Mouse (Mus musculus) CD4-positive, CD25-positive, alpha-beta regulatory T cell, adult 4 months (primary cell): ENCODE measurements around the gene Patz1. TPM values are rescaled to one million over a fixed set of nuclear protein-coding genes. Genes with fewer than 3 reads are reported as not detected.

ENCODE experiments used
- ATAC-seq: one replicate; pipeline ENCODE4 v1.8.0; 2017
- polyA plus RNA-seq, 2 experiments: library from polyadenylated mRNA; unstranded; fragments of 100-300 nt; shearing (Covaris generic); gene quantifications; one replicate each; pipeline ENCODE4 v1.2.1; 2017

Patz1 gene
- polyA plus RNA-seq = 10 to 100 TPM; 14.2 to 17.7 TPM

DNA sequence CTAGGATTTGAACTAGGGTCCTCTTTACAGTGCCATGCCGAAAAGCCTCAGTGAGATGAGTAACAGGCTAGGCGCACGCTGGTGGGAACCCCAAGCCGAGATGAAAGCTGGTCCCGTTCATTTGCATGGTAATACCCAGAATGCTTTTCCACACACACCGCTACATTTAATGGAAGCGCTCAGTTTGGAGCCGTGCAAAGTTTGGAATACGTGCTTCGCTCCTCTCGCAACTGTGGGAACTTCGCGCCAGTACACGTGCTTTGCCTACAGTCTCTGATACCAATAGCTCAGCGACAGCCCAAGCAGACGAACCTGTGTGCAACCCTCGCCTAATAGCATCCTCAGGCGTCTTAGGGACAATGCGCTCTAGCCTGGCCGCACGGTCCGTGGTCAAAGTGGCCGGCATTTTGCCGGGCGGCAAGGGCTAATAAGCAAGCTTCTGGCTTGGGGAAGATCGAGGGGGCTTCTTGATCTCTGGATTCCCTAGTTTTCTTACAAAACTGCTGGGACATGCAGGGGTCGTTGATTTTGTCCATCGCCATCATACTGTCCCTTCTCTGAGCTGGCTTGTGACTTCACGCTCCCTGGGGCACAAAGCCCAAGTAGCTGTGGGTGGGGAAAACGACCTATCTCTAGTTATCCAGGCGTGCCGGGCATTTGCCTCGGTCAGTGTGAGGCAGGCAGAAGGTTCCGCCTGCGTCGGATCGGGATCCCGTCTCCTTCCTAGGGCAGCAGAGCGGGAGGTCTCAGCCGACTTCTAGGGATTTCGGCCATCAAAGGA lies at the start of gene Patz1:
Gene Patz1, plus strand, starts transcription at position 354 of the 781 bp plus-strand sequence.
- peak; percentile 1 for ATAC-seq

DNA sequence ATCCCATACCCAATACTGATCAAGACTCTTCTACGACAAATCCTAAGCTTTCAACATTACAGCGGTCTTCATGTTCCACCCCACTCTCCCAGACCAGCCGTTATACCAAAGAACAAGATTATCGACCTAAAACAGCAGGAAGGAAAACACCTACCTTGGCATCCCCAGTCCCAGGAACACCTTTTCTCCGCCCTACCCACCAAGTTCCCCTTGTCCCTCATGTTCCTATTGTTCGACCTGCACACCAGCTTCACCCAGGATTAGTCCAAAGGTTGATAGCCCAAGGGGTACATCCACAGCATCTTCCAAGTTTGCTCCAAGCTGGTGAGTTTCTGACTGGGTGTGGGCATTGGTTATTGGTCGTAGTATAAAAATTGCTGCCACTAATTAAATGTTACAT lies 46.3 kb upstream of the Patz1 start:
- ATAC-seq = no peak

DNA sequence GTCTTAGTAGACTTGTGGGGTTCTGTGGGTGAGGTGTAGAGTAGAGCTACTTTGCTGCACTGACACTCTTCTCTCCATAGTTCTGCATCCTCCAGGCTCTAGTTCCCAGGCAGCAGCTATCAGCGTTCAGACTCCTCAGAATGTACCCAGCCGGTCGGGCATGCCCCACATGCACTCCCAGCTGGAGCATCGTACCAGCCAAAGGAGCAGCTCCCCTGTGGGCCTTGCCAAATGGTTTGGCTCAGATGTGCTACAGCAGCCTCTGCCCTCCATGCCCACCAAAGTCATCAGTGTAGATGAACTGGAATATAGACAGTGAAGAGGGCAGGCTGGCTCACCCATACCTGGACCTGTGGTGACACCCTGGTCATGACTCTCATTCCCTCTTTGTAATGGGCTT lies 44.9 kb upstream of the Patz1 start:
- ATAC-seq = no peak

DNA sequence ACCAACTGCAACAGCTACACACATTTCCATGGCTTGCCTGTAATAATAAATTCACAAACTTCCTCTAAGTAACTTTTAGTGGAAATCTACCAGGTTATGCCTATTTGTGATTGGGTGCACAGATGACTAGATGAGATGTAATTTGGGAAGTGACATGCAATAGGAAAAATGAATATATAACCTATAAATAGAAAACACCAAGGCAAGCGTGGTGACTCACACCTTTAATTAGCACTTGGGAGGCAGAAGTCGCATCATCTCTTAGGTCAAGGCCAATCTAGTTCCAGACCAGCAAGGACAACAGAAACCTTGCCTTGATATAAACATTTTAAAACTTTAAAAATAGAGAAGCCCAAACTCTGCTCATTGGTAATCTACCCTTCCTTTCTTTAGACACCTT lies 41.3 kb upstream of the Patz1 start:
- no peak for ATAC-seq

DNA sequence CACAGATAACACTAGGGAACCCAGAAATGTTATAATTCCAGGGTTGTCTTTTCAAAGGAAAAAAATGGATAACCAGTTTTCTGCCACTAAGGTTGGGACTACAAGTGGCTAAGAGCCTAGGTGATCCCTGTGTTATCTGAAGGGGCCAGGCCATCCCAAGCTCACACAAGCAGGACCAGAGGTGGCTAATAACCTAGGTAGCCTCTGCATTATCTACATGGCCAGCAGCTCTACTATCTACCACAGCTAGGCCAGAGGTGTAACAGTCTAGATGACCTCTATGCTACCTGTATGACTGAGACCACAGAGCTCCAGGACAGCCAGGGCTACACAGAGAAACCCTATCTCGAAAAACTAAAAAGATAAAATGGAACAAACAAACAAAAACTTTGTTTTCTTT lies 29.1 kb upstream of the Patz1 start:
- no peak for ATAC-seq

DNA sequence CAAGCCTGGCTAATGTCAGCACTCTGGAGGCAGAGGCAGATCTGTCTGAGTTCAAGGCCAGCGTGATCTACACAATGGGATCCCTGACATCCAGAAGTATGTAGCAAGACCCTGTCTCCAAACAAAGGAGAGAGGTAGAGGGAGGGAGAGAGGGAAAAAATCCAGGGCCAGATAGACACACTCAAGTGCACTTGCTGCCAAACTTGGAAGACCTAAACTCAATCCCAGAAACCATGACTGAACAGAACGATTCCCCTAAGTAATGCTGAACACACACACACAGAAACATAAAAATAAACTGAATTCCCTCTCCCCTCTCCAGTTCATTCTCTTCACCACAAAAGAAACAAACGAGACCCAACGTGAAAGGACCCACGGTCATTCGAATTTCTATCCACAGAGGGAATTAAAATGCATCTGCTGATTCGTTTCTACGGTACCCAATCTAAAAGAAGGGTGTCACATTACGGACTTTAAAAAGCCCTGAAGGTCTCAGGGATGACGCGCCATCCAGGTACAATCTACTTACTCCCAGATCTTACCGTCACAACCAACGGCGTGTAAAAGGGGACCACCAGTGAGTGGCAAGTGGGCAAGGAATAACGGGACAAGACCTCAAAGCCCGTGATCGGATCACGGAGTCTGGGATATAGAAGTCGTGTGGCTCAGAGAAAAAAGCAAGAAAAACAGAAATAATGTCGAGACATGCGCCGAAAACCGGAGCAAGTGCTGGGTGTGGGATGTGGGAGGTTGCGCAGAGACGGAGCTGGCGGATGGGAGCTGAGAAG lies 23.2 kb upstream of the Patz1 start:
- ATAC-seq = no peak

DNA sequence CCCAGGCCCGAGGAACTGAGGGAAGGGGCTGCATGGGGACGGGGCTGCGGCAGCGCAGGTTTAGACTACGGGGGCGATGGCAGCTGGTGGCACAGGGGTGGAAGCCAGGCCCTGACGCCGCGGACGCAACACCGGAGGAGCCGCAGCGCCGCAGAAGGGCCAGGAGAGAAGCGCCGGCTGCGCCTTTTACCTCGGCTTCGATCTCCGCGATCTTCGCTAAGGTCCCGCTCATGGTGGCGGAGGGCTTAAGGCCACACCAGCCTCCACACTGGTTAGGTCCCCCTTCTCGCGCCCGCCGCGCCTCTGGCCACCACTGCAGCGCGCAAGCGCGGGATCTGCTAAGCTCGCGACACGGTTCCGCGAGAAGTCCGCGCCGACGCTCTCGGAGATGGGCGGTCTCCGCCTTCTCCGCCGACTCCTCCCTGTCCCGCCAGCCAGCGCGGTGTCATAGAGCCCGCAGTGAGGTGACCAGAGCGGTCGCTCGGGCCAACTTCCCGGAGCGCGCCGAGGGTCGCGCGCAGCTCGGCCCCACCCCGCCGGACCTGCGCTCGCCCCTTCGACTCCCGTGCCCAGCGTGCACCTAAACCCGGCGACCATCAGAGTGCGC lies 22.5 kb upstream of the Patz1 start, which contains the start of gene Drg1:
Gene Drg1, minus strand, starts transcription at position 337 of the 607 bp plus-strand sequence.
- ATAC-seq = peak; percentile 95

DNA sequence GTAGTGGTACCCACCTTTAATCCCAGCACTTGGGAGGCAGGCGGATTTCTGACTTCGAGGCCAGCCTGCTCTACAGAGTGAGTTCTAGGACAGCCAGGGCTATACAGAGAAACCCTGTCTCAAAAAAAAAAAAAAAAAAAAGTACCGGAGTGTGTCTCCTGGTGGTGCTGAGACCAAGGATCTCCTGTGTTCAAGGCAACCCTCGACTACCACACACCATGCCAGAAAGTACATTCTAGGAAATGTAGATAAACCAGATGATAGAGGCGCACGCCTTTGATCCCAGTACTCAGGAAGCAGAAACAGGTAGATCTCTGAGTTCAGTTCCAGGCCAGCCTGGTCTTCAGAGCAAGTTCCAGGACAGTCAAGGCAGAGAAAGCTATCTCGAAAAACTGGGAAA lies 21.5 kb upstream of the Patz1 start:
- no peak for ATAC-seq

DNA sequence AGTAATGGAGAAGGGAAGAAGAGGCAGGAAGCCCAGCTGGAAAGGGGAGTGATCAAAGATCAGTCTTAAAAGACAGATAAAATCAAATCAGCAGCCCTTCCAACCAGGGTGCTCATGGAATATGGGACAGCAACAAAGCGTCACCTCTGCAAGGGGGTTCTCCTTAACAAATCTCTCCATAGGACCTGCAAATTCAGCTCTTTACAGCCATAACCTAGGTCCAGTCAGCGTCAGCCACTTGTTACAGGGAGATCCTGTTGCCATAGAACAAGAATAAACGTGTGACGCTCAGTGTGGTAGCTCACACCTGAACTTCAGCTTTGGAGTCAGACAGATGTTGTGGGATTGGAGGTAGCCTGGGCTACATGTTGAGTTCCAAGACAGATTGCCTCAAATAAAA lies 19.4 kb upstream of the Patz1 start:
- no peak for ATAC-seq

DNA sequence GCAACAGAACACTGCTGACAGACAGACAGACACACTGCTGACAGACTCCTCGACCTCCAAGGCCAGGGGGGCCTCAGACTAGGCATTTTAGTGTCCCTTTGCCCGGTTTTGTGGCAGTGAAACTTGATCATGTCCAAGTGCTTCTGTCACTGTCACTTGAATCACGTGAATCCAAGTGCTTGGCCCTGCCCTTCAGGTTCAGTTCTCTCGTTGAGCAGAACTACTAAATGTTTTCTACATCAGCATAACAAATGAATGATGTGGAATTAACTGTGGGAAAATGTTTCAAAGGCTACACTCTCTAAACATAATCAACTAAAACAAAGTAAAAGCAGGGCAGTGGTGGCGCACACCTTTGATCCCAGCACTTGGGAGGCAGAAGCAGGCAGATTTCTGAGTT lies 10.3 kb upstream of the Patz1 start:
- ATAC-seq = no peak

DNA sequence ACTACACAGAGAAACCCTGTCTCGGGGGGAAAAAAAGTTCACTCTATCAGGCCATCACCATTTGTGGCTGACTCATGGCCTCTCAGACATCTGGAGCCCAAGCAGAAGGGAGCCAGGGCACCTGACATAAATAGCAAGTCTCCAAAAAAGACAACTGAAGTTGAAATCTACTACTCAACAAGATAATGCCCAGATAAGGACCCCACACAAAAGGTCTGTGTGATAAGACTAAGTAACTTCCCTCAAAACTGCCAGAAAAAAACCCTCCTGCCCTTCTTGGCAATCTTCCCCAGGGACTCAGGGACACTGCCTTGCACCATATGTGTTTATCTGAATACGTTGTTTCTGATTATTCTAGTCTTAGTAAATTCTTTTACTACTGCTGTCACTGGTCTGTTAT lies 8.9 kb upstream of the Patz1 start:
- no peak for ATAC-seq

DNA sequence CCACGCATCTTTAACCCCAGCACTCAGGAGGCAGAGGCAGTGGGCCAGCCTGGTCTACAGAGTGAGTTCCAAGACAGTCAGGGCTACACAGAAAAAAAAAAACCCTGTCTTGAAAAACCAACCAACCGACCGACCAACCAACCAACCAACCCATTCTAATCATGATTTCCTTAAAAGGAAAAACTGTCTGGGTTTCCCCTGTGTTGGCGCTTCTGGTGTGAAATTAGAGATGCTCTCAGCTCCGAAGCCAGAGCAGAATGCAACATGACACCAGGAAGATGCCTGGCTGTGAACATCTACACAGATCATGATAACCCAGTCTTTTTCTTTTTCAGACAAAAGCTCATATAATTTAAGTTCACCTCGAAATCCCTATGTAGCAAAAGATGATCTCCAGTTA lies 5.8 kb upstream of the Patz1 start:
- no peak for ATAC-seq

DNA sequence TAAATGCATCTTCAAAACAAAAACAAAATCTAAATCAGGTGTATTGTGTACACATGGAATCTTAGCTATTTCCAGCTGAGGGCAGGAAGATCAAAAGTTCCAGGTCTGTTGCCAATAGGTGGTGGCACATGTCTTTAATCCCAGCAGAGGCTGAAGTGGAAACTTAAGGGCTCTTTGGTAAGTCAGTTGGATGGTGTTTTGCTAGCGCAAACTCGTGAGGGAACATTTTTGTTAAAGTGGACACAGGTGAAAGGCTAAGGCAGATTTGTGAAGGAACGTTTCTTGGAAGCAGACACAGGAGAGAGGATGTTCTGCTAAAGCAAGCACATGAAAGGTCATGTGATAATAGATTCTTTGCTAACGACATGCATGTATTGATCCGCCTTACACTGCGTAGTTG lies 5.0 kb upstream of the Patz1 start:
- ATAC-seq = no peak

DNA sequence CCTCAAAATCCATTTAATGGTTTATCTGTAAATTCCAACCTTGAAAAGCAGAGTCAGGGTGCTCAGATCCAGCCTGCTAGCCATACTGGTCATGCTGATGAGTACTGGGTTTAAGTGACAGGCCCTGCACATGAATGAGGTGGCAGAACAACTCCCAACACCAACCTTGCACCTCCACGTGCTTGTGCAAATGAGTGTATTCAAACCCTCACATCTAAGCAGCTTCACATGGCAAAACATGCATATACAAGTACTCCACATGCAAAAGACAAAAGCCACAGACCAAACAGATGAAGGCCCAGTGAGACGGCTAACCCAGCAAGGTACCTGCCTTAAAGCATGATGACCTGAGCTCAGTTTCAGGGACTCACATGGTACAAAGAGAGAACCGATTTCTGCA lies 2.7 kb upstream of the Patz1 start:
- no peak for ATAC-seq

DNA sequence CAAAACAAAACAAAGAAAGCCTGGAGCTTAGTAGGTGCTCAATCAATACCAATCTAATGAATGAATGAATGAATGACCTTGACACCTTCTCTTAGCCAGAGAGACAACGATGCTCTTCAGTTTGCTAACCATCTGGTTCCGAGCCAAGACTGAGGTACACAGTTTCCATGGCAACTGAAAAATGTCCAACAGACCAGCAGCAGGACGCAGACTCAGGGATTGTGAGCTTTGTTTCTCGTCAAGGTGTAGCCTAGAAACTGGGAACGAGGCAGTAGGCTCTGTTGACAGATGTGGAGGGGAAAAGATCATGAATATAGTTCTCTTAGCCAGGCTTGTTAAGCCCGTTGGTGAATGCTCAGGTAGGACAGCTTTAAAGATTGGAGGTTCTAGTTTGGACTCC lies 1.5 kb upstream of the Patz1 start:
- ATAC-seq = no peak

DNA sequence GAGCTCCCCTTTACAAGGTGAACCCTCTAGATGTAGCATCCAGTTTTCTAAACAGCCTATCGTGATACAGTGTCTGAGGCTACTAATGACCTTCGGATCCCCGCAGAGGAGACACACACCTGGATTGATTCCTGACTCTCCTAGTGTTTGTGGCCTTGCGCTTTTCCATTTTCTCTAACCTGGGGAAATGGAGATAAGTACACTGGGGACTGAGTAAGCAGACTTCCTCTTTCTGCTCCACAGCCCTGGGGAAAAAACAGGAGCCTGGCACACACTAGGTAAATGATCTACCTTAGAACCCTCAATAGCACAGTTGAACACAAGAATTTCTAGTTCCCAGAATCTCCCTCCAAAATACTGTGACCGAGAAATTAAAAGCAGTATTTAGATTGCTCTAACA lies 753 bp upstream of the Patz1 start:
- ATAC-seq = no peak

DNA sequence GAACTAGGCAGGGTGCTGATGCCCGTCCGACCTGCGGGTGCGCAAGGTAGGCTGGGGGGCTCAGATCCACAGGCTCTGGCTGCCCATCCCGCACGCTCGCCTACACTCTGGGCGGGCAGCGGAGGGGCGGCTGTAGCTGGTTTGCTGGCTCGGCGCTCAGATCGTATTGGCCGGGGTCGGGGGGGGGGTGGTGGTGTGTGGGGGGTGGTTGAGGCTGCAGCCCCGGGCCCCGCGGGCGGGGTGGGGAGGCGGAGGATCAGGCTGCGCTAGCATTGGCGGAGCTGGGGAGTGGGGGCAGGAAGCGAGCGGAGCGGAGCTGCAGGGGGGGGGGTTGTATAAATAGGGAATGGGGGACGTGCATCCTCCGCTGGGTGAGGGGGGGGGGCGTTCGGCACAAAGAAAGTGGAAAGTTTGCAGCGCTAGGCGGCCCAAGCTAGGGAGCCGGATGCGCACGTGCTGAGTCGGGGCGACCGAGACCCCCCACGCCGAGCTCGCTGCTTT lies 678 bp downstream of the Patz1 start:
- peak; percentile 50 for ATAC-seq

DNA sequence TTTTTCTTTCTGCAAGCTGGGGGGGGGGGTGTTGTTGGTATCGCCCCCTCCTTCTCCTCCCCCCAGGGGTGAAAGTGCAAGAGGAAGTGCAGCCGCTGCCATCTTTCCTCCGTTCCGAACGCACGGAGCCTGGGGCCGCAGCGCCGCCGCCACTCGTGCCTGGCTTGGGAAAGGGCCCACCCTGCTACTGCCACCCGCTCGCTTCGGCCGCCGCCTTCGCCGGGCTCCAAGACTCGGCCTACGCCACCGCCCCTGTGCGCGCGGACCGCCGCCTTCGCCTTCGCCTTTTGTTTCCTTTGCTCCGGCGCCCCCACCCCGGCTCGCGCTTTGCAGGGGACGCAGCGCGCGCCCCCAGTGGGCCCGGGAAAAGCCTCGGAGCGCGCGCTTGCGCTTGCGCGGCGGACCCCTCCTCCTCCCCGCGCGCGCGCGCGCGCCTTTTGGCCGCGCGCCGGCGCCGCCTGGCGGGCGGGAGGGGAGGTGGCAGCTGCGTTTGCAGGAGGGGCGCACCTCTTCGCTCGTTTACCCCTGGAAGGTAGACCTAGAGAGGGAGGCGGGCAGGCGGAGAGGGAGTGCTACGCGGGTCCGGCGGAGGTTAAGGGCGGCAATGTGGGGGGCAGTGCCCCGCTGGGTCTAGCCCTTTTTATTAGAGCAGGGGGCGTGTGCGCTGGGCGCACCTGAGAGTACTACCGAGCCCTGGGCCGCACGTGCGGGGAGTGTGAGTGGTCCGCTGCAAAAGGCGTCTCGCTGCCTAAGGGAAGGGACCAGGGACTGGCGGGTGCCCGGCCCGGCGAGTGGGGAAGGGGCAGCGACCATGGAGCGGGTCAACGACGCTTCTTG lies 1.3 kb downstream of the Patz1 start:
- peak; percentile 58 for ATAC-seq

DNA sequence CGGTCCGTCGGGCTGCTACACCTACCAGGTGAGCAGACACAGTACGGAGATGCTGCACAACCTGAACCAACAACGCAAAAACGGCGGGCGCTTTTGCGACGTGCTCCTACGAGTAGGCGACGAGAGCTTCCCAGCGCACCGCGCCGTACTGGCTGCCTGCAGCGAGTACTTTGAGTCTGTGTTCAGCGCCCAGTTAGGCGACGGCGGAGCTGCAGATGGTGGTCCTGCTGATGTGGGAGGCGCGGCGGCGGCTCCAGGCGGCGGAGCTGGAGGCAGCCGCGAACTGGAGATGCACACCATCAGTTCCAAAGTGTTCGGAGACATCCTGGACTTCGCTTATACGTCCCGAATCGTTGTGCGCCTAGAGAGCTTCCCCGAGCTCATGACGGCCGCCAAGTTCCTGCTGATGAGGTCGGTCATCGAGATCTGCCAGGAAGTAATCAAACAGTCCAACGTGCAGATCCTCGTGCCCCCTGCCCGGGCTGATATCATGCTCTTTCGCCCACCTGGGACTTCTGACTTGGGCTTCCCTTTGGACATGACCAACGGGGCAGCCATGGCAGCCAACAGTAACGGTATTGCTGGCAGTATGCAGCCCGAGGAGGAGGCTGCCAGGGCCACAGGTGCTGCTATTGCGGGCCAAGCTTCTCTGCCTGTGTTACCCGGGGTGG lies 2.1 kb downstream of the Patz1 start:
- ATAC-seq = peak; percentile 16

DNA sequence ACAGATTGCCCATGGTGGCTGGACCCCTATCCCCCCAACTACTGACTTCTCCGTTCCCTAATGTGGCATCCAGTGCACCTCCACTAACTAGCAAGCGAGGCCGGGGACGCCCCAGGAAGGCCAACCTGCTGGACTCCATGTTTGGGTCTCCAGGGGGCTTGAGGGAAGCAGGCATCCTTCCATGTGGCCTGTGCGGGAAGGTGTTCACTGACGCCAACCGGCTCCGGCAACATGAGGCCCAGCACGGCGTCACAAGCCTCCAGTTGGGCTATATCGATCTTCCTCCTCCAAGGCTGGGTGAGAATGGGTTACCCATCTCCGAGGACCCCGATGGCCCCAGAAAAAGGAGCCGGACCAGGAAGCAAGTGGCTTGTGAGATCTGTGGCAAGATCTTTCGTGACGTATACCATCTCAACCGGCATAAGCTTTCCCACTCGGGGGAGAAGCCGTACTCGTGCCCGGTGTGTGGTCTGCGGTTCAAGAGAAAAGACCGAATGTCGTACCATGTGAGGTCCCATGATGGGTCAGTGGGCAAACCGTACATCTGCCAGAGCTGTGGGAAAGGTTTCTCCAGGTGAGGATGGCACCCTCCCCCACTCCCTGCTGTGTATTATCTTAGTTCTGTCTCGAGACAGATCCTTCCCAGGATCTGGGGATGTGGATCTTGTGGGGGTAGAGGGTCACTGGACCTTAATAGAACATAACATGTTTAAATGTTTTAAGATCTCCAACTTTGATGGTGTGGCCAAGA lies 2.8 kb downstream of the Patz1 start:
- no peak for ATAC-seq

DNA sequence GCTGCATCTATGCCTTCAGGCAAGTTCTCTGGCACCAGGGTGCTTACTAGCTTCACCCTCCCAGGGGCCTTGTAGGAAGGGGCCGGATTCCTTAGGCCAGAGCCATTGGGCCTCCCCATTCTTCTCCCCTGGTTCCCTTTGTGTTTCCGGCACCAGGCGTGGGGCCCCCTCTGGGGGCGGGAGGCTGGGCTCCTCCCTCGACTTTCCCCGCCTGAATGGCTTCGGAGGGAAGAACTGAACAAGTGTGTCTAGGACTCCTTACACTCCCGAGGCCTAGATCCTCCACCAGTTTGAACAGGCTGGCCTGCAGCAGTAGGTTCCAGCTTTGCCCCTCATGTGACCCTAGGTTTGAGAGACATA lies 3.4 kb downstream of the Patz1 start:
- peak; percentile 6 for ATAC-seq
